Mouse (Mus musculus) kidney, embryonic 14.5 days (tissue): ENCODE measurements around the gene Dock10. TPM values are rescaled to one million over a fixed set of nuclear protein-coding genes. Genes with fewer than 3 reads are reported as not detected.

Experiments used
- ATAC-seq: fragments of 200-750 bp; cut with Nextera tagmentation; 2 replicates; pipeline ENCODE4 v1.8.0; 2017; ENCODE audit warnings: moderate number of reproducible peaks, mild to moderate bottlenecking, moderate TSS enrichment, moderate library complexity; ENCODE audit not compliant: low FRiP score, low TSS enrichment
- H3K27ac ChIP-seq: fragments of 300-500 bp; sonication (generic); 2 replicates; pipeline ENCODE4 v1.5.1; 2014; ENCODE audit warnings: low read depth, mild to moderate bottlenecking, low read length, moderate library complexity, mixed read lengths
- H3K27me3 ChIP-seq: fragments of 300-500 bp; sonication (generic); 2 replicates; pipeline ENCODE4 v1.6.1; 2014; ENCODE audit warnings: mild to moderate bottlenecking, low read length; ENCODE audit not compliant: control insufficient read depth, insufficient read depth
- H3K36me3 ChIP-seq: fragments of 300-500 bp; sonication (generic); 2 replicates; pipeline ENCODE4 v1.6.1; 2014; ENCODE audit warnings: low read length, mixed read lengths; ENCODE audit not compliant: control insufficient read depth, insufficient read depth
- H3K4me1 ChIP-seq: fragments of 300-500 bp; sonication (generic); 2 replicates; pipeline ENCODE4 v1.6.1; 2014; ENCODE audit warnings: low read length, mixed read lengths; ENCODE audit not compliant: control insufficient read depth, insufficient read depth
- H3K4me2 ChIP-seq: fragments of 300-500 bp; sonication (generic); replicated peaks from 2 replicates; pipeline ENCODE4 v1.6.1; 2014; ENCODE audit warnings: low read depth, mild to moderate bottlenecking, low read length
- H3K4me3 ChIP-seq: fragments of 300-500 bp; sonication (generic); 2 replicates; pipeline ENCODE4 v1.5.1; 2014; ENCODE audit warnings: mild to moderate bottlenecking, low read length
- H3K9ac ChIP-seq: fragments of 300-500 bp; sonication (generic); 2 replicates; pipeline ENCODE4 v1.6.1; 2014; ENCODE audit warnings: low read depth, mild to moderate bottlenecking, low read length, moderate library complexity
- H3K9me3 ChIP-seq: fragments of 300-500 bp; sonication (generic); 2 replicates; pipeline ENCODE4 v1.6.1; 2016; ENCODE audit warnings: low read length; ENCODE audit not compliant: control insufficient read depth
- WGBS: fragments of 180-500 bp; shearing (Covaris S2); extraction: QIAGEN DNeasy Blood & Tissue Kit; methylation state at CpG from one replicate; pipeline ENCODE4 v1.1.7; 2014; 5-methylcytosine and 5-hydroxymethylcytosine counted together
- polyA plus RNA-seq: library from polyadenylated mRNA; unstranded; fragments of >200 nt; fragmentation: Nextera tagmentation; extraction: Ambion mirVana; gene quantifications from 2 replicates; pipeline ENCODE4 v1.2.1, GENCODE M21; 2014

Gene Dock10
- polyA plus RNA-seq, 1 experiment from 2014 or later: 7.1 TPM

DNA sequence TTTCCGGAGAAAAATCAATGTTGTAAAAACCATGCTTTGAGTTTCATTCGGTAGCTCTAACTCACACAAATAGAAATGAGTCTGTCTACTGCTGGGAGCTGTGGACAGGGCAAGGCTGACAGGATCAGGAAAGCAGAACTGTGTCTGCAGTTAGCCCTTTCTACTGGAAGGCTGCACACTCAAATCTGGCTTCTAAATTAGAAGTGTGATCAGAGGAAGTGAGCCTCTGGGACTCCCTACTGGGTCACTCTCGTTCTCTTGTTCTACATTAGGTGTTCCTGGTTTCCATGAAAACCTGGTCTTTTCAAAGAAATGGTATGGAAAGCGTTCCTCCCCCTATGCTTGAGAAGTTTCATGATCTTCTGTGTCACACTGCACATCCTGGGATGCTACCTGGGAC lies 103.1 kb downstream of the Dock10 start:
- WGBS: 81% methylated on average over 4 of the region's 4 CpGs

DNA sequence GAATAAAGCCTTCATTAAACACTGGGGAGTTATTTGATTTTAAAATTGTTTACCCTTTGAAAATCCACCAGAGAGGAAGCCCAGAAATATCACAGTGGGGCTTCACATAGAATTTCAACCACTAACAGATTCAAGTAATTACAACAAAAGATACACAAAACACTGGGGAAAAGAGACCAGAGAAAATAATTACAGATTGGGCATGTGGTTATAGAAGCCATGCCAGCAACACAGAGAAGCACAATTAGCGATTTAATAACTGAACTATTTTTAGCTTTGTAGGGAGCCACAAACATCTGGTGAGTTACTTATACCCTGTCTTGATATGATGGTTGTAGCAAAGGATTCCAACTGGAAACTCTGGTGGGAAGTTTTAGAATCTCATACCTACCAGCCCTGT lies 104.2 kb downstream of the Dock10 start:
- Histone ChIP-seq H3K4me1 (no peaks in the 10 kb centered on the region), H3K9ac (no peak overlapping the region), H3K4me2 (no peak overlapping the region), H3K9me3 (no peaks in the 10 kb centered on the region), H3K27ac (no peak overlapping the region), H3K36me3 (no peaks in the 10 kb centered on the region), H3K4me3 (no peak overlapping the region), H3K27me3 (no peaks in the 10 kb centered on the region)
- WGBS: 84% methylated on average over 1 of the region's 1 CpGs
- no peak for ATAC-seq

More for the DNA sequence above, 103.1 kb downstream of the Dock10 start:
- H3K4me2 ChIP-seq: no peak overlapping the region
- no peak overlapping the region for H3K27ac ChIP-seq
- H3K9ac ChIP-seq: no peak overlapping the region
- no peaks in the 10 kb centered on the region for H3K27me3 ChIP-seq
- H3K4me3 ChIP-seq: no peak overlapping the region
- H3K9me3 ChIP-seq: no peaks in the 10 kb centered on the region
- no peaks in the 10 kb centered on the region for H3K4me1 ChIP-seq
- no peaks in the 10 kb centered on the region for H3K36me3 ChIP-seq
- ATAC-seq: no peak

DNA sequence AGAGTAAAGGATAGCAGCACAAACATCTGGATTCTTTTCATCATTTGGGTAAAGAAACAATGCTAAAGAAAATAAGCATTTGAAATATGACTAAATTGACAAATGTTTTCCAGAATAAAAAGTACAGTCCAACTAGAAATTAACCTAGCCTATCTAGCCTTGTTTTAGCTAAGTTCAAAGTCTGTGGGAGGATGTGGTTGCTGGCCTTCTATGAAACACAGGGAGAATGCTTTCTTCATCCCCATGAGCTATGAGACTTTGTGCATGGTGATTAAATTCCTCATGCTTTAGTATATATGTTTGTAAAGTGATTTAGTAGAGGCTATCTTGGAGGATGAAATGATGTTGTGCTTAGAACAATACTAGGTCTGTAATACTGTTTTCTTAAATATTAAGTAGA lies 105.5 kb downstream of the Dock10 start:
- no peak overlapping the region for H3K4me2 ChIP-seq
- no peak overlapping the region for H3K27ac ChIP-seq
- H3K9ac ChIP-seq: no peak overlapping the region
- no peaks in the 10 kb centered on the region for H3K4me1 ChIP-seq
- no peak overlapping the region for H3K4me3 ChIP-seq
- ATAC-seq: no peak
- no peaks in the 10 kb centered on the region for H3K9me3 ChIP-seq
- no peaks in the 10 kb centered on the region for H3K27me3 ChIP-seq
- no peaks in the 10 kb centered on the region for H3K36me3 ChIP-seq

DNA sequence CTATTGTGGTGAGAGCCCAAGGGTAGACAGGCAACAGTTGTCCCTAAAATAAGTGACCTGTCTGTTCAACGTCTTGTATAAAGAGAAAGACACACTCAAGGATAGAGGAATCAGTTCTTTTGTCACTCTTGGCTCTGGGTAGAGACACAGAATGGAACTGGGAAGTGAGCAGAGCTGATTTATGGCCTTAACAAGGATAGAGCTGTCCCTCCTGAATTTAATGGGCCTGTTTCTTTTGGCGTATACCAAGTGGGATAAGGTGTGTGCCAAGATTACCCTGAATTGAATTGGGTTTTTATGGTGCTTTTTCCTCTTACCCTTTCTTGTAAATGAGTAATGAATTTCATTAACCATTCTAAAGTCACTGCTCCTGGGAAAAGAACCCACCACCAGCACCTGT lies 106.2 kb downstream of the Dock10 start:
- H3K36me3 ChIP-seq: no peaks in the 10 kb centered on the region
- no peak for ATAC-seq

DNA sequence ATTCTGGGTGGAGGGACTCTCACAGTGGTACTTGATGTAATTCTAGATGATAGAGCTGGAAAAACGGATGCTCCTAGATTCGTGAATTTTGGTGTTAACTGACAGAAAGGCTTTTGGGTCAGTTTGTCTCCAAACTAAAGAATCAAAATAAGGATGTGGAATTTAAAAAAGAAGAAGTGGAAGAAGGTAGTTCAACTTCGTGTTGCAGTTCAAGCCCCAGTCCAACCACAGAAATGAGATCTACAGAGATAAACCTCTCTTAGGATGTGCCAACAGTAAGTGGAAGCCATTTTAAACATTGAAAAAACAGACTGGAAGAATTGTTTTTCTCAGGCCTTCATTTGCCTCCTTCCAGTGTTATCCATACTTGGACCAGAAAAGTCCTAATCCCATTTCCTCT lies 111.7 kb downstream of the Dock10 start:
- Histone ChIP-seq H3K9me3 (no peaks in the 10 kb centered on the region), H3K4me3 (no peak overlapping the region), H3K9ac (no peak overlapping the region), H3K36me3 (no peaks in the 10 kb centered on the region), H3K27me3 (no peaks in the 10 kb centered on the region), H3K27ac (no peak overlapping the region), H3K4me2 (no peak overlapping the region), H3K4me1 (no peaks in the 10 kb centered on the region)
- ATAC-seq: no peak
- WGBS: 69% methylated on average over 3 of the region's 3 CpGs

More for the DNA sequence above, 106.2 kb downstream of the Dock10 start:
- 48% methylated on average over 2 of the region's 2 CpGs for WGBS
- Histone ChIP-seq H3K4me2 (no peak overlapping the region), H3K9ac (no peak overlapping the region), H3K4me1 (no peaks in the 10 kb centered on the region), H3K9me3 (no peaks in the 10 kb centered on the region), H3K4me3 (no peak overlapping the region), H3K27ac (no peak overlapping the region), H3K27me3 (no peaks in the 10 kb centered on the region)

DNA sequence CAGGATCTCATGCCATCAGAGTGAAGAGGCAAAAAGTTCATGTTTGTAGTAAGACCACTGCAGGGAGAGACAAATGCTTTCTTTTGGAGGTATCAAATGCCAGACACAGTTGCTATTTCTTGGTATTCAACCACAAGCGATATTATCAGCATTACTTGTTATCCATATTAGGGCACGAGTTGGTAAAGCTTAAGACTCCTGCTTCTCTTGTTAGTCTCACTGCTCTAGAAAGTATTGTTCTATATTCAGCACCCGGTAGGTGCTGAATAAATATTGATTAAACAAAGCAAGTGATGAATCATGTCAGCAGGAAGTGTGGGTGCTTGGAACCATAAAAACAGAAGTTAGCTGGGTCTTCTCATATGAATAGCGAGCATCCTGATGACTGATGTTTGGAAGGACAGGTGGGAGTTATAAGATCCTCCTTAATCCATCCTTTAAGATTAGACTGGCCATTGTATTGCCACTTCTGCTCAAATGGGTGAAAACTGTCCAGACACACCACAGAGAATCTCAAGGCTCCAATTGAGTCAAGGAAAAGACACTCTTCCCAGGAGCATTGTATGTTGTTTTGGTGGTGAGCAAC lies 114.4 kb downstream of the Dock10 start:
- Histone ChIP-seq H3K4me3 (no peak overlapping the region), H3K4me1 (no peaks in the 10 kb centered on the region), H3K36me3 (no peaks in the 10 kb centered on the region), H3K9me3 (no peaks in the 10 kb centered on the region), H3K4me2 (no peak overlapping the region), H3K27me3 (no peaks in the 10 kb centered on the region), H3K27ac (no peak overlapping the region), H3K9ac (no peak overlapping the region)
- WGBS: 82% methylated on average over 4 of the region's 4 CpGs
- ATAC-seq: no peak

DNA sequence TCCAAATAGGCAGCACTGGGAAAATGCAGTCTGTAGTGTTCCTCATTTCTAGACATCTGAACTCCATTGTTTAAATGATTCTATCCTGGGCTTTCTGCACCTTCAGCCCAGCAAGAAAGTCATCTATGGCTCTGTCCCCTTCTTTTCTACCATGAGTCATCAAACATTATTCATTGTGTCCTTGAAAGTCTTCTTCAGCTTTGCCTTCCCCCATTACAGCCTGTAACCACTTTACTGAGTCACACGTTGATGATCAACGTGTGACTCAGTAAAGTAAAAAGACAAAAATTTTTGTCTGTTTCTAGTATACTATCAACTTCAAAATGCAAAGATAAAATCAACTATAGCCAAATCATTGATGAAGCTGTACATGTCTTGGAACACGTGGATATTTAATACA lies 116.5 kb downstream of the Dock10 start:
- Histone ChIP-seq H3K9ac (no peak overlapping the region), H3K9me3 (no peaks in the 10 kb centered on the region), H3K36me3 (no peaks in the 10 kb centered on the region), H3K27ac (no peak overlapping the region), H3K4me3 (no peak overlapping the region), H3K4me2 (no peak overlapping the region), H3K4me1 (no peaks in the 10 kb centered on the region), H3K27me3 (no peaks in the 10 kb centered on the region)
- ATAC-seq: no peak
- WGBS: 88% methylated on average over 3 of the region's 3 CpGs

DNA sequence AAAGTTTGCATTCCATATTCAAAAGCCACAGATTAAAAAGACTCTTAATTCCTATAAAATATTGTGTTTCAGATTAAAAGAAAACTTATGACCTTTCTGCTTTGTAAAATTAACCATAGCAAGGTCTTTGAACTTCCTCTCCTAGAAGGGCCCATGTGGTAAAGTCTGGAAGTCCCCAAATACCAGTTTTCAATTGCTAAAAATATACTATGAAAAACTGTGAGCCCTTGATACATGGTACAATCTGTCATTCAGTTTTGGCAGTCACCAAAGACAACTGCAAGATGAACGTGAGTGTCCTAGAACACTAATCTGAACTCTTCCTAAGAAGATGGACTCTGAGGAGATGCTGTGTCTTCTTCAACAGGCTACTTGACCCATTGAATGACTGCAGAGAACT lies 117.0 kb downstream of the Dock10 start:
- Histone ChIP-seq H3K9me3 (no peaks in the 10 kb centered on the region), H3K4me3 (no peak overlapping the region), H3K9ac (no peak overlapping the region), H3K36me3 (no peaks in the 10 kb centered on the region), H3K27ac (no peak overlapping the region), H3K4me2 (no peak overlapping the region), H3K27me3 (no peaks in the 10 kb centered on the region), H3K4me1 (no peaks in the 10 kb centered on the region)
- 72% methylated on average over 1 of the region's 1 CpGs for WGBS
- ATAC-seq: no peak

DNA sequence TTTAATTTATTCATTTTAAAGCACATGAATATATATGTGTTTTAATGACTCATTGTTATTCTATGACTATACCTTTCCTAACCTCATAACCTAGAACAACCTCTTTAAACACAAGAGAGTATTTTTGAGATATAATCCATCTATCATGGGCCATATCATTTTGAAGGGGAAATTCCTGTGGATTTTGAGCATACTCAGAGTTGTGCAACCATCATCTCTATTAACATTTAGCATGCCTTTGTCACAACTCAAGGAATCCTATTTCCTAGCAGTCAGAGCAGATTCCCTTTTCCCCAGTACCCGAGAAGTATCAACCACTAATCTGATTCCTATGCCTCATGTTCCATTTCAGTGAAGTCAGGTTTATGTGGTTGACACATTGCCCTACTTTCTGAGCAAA lies 118.8 kb downstream of the Dock10 start:
- no peak overlapping the region for H3K9ac ChIP-seq
- H3K4me3 ChIP-seq: no peak overlapping the region
- H3K27ac ChIP-seq: no peak overlapping the region
- no peaks in the 10 kb centered on the region for H3K4me1 ChIP-seq
- H3K27me3 ChIP-seq: no peaks in the 10 kb centered on the region
- ATAC-seq: no peak
- H3K4me2 ChIP-seq: no peak overlapping the region
- WGBS: 97% methylated on average over 1 of the region's 1 CpGs
- no peaks in the 10 kb centered on the region for H3K9me3 ChIP-seq
- no peaks in the 10 kb centered on the region for H3K36me3 ChIP-seq
